Mouse (Mus musculus) heart, postnatal 36 days (tissue): ENCODE results near the gene Psma3. TPM values are rescaled to one million over a fixed set of nuclear protein-coding genes. Genes with fewer than 3 reads are reported as not detected.

Source experiments
- DNase-seq, 2 experiments: peaks; one replicate each; pipeline ENCODE4 v3.0.0; 2021 to 2022
- intact Hi-C: fragments of 180-260 bp; cut with DNase I; formaldehyde crosslinking; loops from one replicate; pipeline ENCODE4 v1.15.1; 2025
- total RNA-seq, 2 experiments: library from RNA; stranded (reverse); gene quantifications; 2 replicates each; pipeline ENCODE4 v1.2.3; 2021

Psma3 gene
- total RNA-seq, 2 experiments from 2014 or later = 193 to 201 TPM

- DNase-seq = peak; percentile 55 to 67
- intact Hi-C loops = no loop called here
Observed at GRCm38 (mm10) chr12:71040462-71040861, 66.0 kb downstream of the Psma3 start.

- DNase-seq = no peak
- intact Hi-C loops = no loop called here
Observed at GRCm38 (mm10) chr12:71042451-71042850, 68.0 kb downstream of the Psma3 start.

DNA sequence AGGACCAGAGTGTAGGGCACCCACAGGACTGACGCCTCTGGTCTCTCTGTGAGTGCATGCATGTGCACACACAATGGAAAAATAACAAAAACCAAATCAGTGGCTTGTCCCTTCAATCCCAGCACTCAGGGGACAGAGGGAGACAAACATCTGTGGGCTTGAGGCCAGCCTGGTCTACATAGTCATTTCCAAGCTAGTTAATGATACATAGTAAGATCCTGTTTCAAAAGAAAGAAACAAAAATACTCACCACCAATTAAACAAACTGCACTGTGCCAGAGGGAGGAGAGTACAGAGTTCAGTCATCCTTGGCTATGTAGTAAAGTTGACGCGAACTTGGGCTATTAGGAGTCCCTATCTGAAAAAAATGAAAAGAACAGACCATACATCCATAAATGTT, 69.2 kb downstream of the Psma3 start:
- intact Hi-C loops = no loop called here
- DNase-seq = no peak

DNA sequence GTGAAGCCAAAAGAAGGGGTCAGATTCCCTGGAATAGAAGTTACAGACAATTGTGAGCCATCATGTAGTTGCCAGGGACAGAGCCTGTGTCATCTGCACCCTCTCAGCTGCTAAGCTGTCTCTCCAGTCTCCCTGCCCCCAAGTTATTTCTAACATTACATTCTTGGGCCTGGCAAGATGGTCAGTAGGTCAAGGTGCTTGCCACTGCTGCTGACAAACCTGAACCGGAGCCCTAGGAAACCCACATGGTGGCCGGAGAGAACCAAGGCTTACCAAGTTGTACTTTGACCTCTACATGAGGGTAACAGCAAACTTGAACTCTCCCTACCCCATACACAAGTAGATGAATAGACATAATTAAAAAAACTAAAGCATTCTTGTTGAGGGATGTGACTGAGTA, 70.1 kb downstream of the Psma3 start:
- intact Hi-C loops = no loop called here
- no peak for DNase-seq

Other genes with a start within 250 kb of the Psma3 start
- 10 to 100 TPM; 33.4 to 39.1 TPM for gene Frmd6, start 149.1 kb upstream of the Psma3 start, total RNA-seq
- 100 to 1,000 TPM; 134 to 142 TPM for gene Actr10, start 36.8 kb upstream of the Psma3 start, total RNA-seq
- 10 to 100 TPM; 14.3 to 17.0 TPM for gene Arid4a, start 41.4 kb downstream of the Psma3 start, total RNA-seq
- gene Tomm20l, start 136.8 kb downstream of the Psma3 start, total RNA-seq = 1 to 10 TPM in 1 of 2 experiments, not detected in 1; 1.2 TPM
- gene Timm9, start 162.1 kb downstream of the Psma3 start, total RNA-seq = 10 to 100 TPM; 26.5 to 30.0 TPM
- 1 to 10 TPM; 3.2 to 3.3 TPM for gene 2700049A03Rik, start 162.2 kb downstream of the Psma3 start, total RNA-seq